9 mouse cellular contexts compared by ENCODE assay signal in the genomic region with DNA sequence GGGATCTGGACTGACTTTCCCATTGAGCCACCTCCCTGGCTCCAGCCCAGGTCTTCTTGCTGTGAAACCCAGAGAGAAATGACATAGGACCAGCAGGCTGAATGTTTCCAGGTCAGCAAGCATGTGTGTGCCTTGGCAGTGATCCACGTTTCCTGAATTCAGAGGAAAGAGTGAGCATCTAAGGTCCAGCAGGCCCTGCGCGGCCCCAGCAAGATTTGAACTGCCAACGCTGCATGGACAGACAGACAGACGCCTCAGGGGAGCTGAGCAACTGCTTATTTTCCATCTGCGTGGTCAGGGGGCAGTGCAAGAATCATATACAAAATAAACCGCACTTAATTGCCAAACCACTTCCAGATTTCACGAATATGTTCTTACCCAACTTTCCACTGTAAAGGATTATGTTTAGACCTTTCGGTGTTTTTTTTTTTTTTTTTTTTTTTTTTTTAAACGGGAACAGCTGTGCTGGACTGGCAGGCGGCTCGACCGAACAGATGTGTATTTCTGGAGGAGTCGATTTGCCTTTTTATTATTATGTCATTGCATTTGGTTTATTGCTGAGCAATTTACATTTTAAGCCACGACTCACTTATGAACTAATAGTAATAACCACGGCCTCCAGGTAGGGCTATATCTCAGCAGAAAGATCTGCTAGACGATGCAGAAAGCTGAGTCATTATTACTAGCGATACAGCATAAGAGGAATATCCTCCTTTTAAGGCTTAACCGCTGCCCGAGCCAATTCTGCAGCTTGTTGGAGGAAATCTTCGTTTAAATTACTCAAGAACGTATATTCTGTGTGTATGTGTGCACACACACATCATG.
DNase-seq lines count a peak whose midpoint lies in the region; ATAC-seq and TF ChIP-seq lines count a peak whose summit lies in the region.
"Had no signal": no experiment of that assay in that cellular context is flagged by ENCODE, and none has a peak within 500 bp of the region (broad histone marks: within the 10 kb centered on the region; RNA-seq: fewer than 3 reads in every experiment).

No protein-coding gene starts in this region.

- H3K4me2 ChIP-seq in lung, embryonic 14.5 days = no peak overlapping the region
- H3K4me2 ChIP-seq in liver, postnatal 0 days (ENCODE audit: low read depth, low read length) = no peak overlapping the region
- H3K4me2 ChIP-seq: hindbrain, embryonic 15.5 days; liver, embryonic 15.5 days had no signal

- H3K27me3 ChIP-seq in lung, embryonic 14.5 days (ENCODE audit: insufficient read depth, low read length) = no peaks in the 10 kb centered on the region
- no peaks in the 10 kb centered on the region for H3K27me3 ChIP-seq in liver, postnatal 0 days (ENCODE audit: insufficient read depth, low read length)
- H3K27me3 ChIP-seq: hindbrain, embryonic 15.5 days; liver, embryonic 15.5 days had no signal

- TF ChIP-seq CTCF in lung, embryonic 14.5 days (IDR thresholded peaks at IDR 0.05; ENCODE audit: low read depth) = no peak
- no peak for TF ChIP-seq CTCF in lung, adult 2 months (IDR thresholded peaks at IDR 0.05; ENCODE audit: insufficient read depth, low read length)
- TF ChIP-seq CTCF in liver, postnatal 0 days (IDR thresholded peaks at IDR 0.05; ENCODE audit: low read depth) = no peak

- no peak for TF ChIP-seq POLR2A in lung, adult 2 months (IDR thresholded peaks at IDR 0.05; ENCODE audit: borderline replicate concordance, extremely low read depth, low read depth, low read length)

- H3K4me1 ChIP-seq in lung, embryonic 14.5 days (ENCODE audit: insufficient read depth) = no peaks in the 10 kb centered on the region
- H3K4me1 ChIP-seq in lung, adult 2 months (ENCODE audit: control insufficient read depth, insufficient read depth, low read length) = no peaks in the 10 kb centered on the region
- H3K4me1 ChIP-seq in liver, postnatal 0 days (ENCODE audit: insufficient read depth) = no peaks in the 10 kb centered on the region
- H3K4me1 ChIP-seq: hindbrain, embryonic 15.5 days; liver, embryonic 15.5 days had no signal

- H3K4me3 ChIP-seq in lung, embryonic 14.5 days (ENCODE audit: low read depth, low read length) = no peak overlapping the region
- no peak overlapping the region for H3K4me3 ChIP-seq in lung, adult 2 months (replicated peaks; ENCODE audit: extremely low read depth, low read depth, low read length)
- no peak overlapping the region for H3K4me3 ChIP-seq in liver, postnatal 0 days (ENCODE audit: low read depth, low read length)
- H3K4me3 ChIP-seq: hindbrain, embryonic 15.5 days; liver, embryonic 15.5 days had no signal

- H3K27ac ChIP-seq in lung, embryonic 14.5 days (ENCODE audit: low read depth) = no peak overlapping the region
- H3K27ac ChIP-seq in liver, postnatal 0 days (ENCODE audit: low read depth) = no peak overlapping the region
- H3K27ac ChIP-seq: hindbrain, embryonic 15.5 days; liver, embryonic 15.5 days had no signal

- H3K36me3 ChIP-seq in lung, embryonic 14.5 days (ENCODE audit: insufficient read depth) = no peaks in the 10 kb centered on the region
- H3K36me3 ChIP-seq in liver, postnatal 0 days (replicated peaks; ENCODE audit: insufficient read depth, low read length) = no peaks in the 10 kb centered on the region
- H3K36me3 ChIP-seq: hindbrain, embryonic 15.5 days; liver, embryonic 15.5 days had no signal

- 54% methylated on average over 22 of the region's 22 CpGs for WGBS in lung, embryonic 14.5 days
- WGBS in lung, adult 2 months = 72% methylated on average over 22 of the region's 22 CpGs
- 80% methylated on average over 22 of the region's 22 CpGs for WGBS in liver, postnatal 0 days (ENCODE audit: insufficient replicate concordance)

- no peaks in the 10 kb centered on the region for H3K9me3 ChIP-seq in lung, embryonic 14.5 days (ENCODE audit: low read depth, low read length)
- no peaks in the 10 kb centered on the region for H3K9me3 ChIP-seq in liver, postnatal 0 days (ENCODE audit: low read length)
- H3K9me3 ChIP-seq: hindbrain, embryonic 15.5 days; liver, embryonic 15.5 days had no signal

- no peak for TF ChIP-seq EP300 in liver, postnatal 0 days (IDR thresholded peaks at IDR 0.05; ENCODE audit: low read depth)

- DNase-seq in lung, embryonic 14.5 days = peak; percentile 54
- no peak for DNase-seq in lung, adult 2 months
- peak; percentile 78 to 82 for DNase-seq in cerebellum, postnatal 10 days
- peak; percentile 34 for DNase-seq in gastrocnemius, postnatal 10 days
- DNase-seq in ovary, postnatal 10 days (ENCODE audit: low spot score) = peak; percentile 12
- DNase-seq in thymus, postnatal 14 days = no peak
- DNase-seq in liver, postnatal 0 days = no peak

- H3K9ac ChIP-seq in lung, embryonic 14.5 days = no peak overlapping the region
- no peak overlapping the region for H3K9ac ChIP-seq in liver, postnatal 0 days (replicated peaks)
- H3K9ac ChIP-seq: hindbrain, embryonic 15.5 days; liver, embryonic 15.5 days had no signal

- no peak; the same call in 1 of the 2 replicates for ATAC-seq in lung, embryonic 14.5 days (ENCODE audit: insufficient read depth)
- no peak for ATAC-seq in liver, postnatal 0 days

Comparison
In these comparisons a context has a peak if more than half of its experiments do, and no peak if none do; other contexts are left out.
1. DNase-seq: peak in lung, embryonic 14.5 days (single experiment), cerebellum, postnatal 10 days (2 of 2), gastrocnemius, postnatal 10 days (single experiment) and ovary, postnatal 10 days (single experiment); none in lung, adult 2 months (single experiment), thymus, postnatal 14 days (single experiment) and liver, postnatal 0 days (single experiment).